Mouse (Mus musculus): ENCODE results near the gene Nav2.

The Nav2 gene

GRCm38 (mm10) chr7:49246584-49247481 is 338.3 kb downstream of the Nav2 start:
- no peak for DNase-seq (ENCODE audit: low read depth in 2 of 2, low spot score in 2 of 2)

DNA sequence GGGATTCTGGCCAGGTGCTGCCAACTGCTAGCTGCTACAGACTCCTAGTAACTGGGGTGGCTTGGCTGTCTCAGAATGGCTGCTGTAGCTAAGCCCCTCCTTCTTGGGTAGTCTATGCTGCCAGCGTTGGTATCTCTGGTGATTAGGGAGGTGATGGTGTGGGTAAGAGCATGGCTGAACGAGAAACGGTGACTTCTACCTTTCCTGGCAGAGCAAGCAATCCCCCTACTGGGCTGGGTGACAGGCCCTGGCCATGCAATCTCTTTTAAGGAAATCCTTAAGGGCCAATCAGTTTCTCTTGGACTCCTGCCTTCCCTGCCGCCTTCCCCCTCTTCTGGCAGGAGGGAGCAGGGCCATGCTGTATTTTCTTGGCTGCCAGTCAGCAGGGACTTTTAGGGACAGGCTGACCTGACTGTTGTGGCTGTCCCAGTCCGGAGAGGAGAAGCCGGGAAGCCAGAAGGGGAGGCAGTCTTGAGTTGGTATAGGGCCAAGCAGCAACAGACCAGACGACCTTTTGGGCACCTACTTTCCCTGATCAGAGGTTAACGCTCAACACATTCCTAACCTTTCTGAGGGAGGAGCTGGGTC is 339.3 kb downstream of the Nav2 start:
- DNase-seq (ENCODE audit: low read depth in 2 of 2, low spot score in 2 of 2), result no peak

DNA sequence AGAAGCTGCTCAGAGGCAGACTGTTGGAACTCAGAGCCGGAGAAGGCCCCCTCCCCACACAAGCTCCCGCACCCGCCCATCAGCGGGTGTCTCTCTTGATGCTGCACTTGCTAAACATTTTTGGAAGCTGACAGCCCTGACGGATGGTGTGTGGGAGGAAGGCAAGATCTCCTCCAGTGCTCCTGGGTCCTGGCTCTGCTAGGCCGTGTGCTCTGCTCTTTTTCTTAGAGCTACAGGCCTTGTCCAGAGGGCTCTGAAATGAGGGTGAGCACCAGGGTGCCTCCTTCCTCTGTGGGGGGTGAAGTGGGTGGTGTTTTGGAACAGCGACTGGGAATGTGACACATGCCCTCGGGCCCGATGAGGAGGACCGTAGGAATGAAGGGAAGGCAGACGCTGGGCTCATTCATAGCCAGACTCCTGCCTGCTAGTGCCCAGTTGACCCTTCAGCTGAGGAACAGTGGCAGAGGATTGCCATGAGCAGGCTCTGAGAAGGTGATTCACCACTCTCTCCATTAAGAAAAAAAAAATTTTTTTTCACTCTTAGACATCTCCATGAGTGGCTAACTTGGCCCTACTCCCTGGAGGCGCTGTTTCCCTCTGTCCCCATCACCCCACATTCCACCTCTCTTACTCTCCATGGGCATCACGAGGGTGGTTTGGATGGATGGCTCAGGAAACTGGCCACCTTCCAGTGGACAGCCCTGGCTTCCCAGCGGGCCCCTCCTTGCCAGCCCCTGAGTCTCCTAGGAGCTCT is 340.0 kb downstream of the Nav2 start:
- no peak for DNase-seq (ENCODE audit: low read depth in 2 of 2, low spot score in 2 of 2)

- DNase-seq (ENCODE audit: low read depth in 2 of 2, low spot score in 2 of 2), result no peak
Observed at GRCm38 (mm10) chr7:49249462-49249861, 340.9 kb downstream of the Nav2 start.

DNA sequence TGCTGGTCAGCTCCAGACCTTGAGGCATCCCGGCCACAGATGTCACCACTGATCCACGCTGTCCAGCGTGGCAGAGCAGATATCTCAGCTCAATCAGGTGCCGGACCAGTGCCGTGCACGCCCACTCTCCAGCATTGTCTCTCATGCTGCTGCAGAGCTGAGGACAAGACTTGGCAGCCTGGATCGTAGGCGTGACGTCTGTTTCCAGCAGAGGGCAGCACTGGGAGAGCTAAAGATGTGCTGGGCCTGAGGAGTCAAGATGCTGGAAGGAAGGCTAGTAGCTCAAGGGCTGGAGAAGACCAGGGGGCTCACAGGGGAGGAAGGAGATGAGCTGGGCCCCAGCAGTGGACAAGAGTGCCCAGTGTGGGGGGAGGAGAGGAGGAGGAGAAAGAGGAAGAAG is 341.5 kb downstream of the Nav2 start:
- peak in 1 of 2 experiments; percentile 4 for DNase-seq (ENCODE audit: low read depth in 2 of 2, low spot score in 2 of 2)

DNA sequence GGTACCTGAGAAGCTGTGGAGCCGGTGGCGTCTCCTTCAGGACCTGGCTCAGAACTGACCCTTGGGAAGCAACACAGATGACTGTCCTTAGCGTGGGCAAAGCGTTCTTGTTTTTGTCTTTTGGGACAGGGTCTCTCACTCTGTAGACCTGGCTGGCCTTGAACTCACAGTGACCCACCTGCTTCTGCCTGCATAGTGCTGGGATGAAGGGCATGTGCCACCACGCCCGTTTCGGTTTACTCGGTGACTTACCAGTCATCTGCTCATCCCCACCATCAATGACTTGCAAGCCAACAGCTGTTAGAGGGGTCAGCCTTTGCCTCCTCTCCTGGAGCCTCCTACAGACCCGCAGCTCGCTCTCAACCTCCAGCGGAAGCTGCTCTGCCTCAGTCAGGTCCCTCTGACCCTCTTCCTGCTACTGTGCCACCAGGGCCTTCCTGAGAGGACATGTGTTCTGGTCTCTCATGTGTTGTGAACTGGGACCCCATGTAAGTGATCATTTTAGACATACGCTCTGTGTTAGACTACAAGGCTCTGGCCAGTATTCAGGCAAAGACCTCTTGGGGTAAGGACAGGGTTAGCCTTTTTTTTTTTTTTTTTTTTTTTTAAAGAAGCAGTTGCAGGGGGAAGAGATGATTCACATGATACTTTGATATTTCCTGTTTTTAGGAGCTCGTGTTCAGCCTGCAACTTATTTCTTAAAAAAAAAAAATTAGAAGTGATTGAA is 342.2 kb downstream of the Nav2 start:
- no peak for DNase-seq (ENCODE audit: low read depth in 2 of 2, low spot score in 2 of 2)

GRCm38 (mm10) chr7:49251308-49251638 is 342.8 kb downstream of the Nav2 start:
- DNase-seq (ENCODE audit: low read depth in 2 of 2, low spot score in 2 of 2), result no peak

DNA sequence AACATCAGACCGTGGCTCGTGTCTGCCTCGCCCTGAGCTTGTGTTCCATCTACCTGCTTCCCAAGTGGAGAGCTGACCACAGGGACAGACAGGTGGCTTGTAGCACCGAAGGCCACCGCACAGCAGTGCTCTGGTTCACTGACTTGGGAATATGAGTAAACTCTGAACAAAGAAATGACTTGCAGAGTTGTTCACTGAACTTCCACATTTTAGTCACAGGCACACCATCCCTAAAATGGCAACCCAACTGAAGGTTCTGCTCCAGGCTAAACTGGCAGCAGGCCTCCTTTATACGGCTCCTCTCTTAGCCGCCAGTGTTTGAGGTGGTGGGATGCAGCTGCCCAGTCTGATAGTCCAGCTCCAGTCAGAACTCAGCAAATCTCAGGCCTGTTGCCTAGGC is 343.9 kb downstream of the Nav2 start:
- DNase-seq (ENCODE audit: low read depth in 2 of 2, low spot score in 2 of 2), result no peak

- DNase-seq (ENCODE audit: low read depth in 2 of 2, low spot score in 2 of 2), result no peak
Observed at GRCm38 (mm10) chr7:49252902-49253301, 344.4 kb downstream of the Nav2 start.

DNA sequence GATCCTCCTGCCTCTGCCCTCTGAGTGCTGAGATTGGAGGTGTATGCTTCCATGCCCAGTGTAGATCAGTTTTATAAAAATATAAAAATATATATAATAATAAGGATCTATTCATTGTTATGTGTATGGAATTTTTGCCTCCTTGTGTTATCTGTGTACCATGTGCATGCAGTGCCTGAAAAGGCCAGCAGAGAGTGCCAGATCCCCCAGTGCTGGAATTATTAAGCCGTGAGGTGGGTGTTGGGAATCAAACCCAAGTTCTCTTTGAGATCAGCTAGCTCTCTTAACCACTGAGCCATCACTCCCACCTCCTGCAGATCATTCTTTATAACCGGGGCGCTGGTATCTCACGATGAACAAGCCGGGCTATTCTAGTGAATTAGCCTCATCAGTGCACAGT is 346.5 kb downstream of the Nav2 start:
- no peak for DNase-seq (ENCODE audit: low read depth in 2 of 2, low spot score in 2 of 2)

DNA sequence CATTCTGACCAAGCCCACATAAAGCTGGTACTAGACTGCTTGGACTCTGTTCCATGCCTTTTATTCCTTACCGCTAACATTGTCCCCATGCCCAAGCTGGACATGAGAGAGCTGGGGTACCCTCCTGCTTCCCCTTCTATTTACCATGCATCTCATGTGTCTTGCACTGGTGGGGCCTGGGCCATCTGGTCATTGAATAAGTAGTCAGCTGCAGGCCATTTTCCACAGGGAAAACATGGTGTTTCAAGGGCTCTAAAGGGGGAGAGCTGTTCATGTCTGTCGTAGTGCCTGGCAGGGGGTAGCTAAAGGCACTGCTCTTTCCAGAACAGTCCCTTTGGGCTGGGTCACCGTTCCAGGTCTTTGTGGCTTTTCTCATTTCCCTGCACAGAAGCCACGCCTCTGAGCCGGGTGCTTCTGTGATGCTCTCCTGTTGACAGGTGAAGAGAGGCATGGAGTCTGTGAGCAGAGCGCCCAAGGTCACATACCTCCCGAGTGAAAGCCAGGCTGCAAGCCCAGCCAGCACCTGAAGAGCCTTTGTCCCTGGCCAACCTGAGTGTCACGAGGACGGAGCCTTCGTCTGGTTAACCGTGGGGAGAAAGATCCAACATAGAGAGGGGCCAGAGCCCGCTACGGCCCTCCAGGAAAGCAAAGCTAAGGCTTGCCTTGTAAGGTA is 348.9 kb downstream of the Nav2 start:
- no peak for DNase-seq (ENCODE audit: low read depth in 2 of 2, low spot score in 2 of 2)

DNA sequence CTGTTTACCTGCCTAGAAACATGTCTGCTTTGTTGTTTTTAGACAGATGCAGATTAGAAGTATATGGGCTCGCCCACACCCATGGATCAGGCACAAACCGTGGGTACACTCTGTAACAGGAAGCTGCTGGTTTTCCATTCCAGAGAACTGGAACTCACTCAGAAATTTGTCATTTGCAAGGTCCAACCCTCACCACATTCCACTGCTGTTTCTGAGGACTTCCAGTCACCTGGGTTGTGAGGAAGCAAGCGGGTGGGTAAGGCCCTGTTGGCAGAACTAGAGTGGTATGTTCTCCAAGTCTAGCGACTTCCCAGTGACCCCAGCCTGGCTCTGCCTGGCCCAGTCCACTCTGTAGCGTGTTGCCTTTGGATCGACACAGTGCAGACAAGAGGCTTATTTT is 349.6 kb downstream of the Nav2 start:
- no peak for DNase-seq (ENCODE audit: low read depth in 2 of 2, low spot score in 2 of 2)

DNA sequence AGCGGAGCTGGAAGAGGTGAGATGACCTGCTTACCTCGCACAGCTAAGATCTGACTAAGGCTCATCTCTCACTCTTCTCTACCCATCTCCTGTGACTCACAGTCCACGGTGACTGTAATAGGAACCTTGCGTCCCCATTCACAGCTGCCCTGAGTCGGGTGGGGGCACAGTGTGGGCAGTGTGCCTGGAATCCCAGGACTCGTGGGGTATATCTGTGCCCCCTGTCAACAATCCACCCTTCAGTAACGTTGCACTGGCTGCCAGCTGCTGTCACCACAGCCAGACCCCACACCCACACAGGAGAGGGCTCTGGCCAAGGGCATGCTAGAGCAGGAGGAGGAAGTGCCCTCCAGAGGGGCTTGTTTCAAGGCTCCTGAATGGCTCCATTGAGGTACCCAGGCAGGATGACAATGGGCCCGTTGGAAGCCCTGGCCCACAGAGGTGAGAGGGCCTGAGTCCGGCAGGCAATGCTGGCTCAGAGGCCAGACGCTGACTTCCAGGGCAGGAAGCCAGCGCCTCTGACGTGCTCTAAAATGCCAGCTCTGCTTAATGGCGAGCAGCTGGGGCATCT is 353.5 kb downstream of the Nav2 start:
- DNase-seq (ENCODE audit: low read depth in 2 of 2, low spot score in 2 of 2), result no peak

GRCm38 (mm10) chr7:49266422-49266821 is 357.9 kb downstream of the Nav2 start:
- no peak for DNase-seq (ENCODE audit: low read depth in 2 of 2, low spot score in 2 of 2)

DNA sequence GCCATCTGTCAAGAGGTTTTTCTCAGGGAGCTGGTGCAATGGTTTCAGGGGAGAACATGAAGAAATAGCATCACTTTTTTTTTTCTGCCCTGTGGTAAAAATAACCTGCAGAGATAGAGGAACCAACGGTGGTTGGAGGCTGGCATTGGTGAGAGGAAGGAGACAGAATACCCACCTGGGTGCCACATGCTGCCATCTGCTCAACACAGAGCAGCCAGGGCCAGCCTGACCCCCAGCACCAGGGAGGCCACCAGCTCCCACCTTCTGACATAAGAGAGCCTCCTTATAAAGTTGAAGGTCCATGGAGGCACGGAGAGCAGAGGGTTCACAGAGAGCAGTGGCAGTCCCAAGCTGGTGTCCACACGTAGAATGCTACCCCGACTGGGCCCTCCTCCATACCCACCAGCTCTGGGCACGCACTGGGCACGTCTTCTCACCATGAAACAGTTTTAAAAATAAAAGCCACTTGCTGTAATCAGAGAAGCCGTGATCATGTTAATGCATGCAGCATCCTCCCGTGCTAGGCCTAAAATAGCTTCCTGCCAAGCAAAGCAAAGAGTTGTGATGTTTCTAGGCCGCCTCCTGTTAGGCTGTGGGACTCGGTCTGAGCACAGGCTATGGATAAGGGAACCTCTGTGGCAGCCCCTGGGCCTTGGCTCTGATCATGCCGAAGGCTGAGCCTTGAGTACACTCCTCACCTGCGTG is 359.3 kb downstream of the Nav2 start:
- no peak for DNase-seq (ENCODE audit: low read depth in 2 of 2, low spot score in 2 of 2)

GRCm38 (mm10) chr7:49268401-49268921 is 359.9 kb downstream of the Nav2 start:
- DNase-seq (ENCODE audit: low read depth in 2 of 2, low spot score in 2 of 2), result no peak

GRCm38 (mm10) chr7:49270855-49271254 is 362.3 kb downstream of the Nav2 start:
- DNase-seq (ENCODE audit: low read depth in 2 of 2, low spot score in 2 of 2), result no peak

GRCm38 (mm10) chr7:49272445-49273439 is 364.2 kb downstream of the Nav2 start:
- DNase-seq (ENCODE audit: low read depth in 2 of 2, low spot score in 2 of 2), result no peak

All from CD8-positive naive resting alpha-beta T cell, adult 2 months (primary cell).